ENCODE assay signal across 27 mouse cellular contexts in the genomic region with DNA sequence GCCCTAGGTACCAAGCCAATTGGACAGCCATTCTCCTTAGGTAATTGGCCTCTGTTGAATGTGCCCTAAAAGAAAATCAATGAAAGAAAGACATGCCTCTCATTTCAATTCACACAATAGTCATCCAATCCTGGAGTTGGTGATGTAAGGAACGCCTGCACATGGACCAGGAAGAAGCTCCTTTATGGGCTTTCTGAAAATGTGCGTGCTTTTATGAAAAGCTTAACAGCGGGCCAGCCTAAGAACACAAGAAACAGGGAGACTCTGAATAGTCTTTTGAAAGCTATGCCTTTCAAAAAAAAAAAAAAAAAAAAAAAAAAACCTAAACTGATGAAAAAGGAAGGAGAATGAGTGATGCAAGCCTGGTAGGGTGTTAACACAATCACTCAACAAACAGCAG.
"Had no signal": no experiment of that assay in that cellular context is flagged by ENCODE, and none has a peak within 500 bp of the region (broad histone marks: within the 10 kb centered on the region; RNA-seq: fewer than 3 reads in every experiment).

No protein-coding gene starts in this region.

- H3K9ac ChIP-seq: heart, embryonic 13.5 days; heart, embryonic 15.5 days; hindbrain, embryonic 13.5 days; hindbrain, embryonic 15.5 days; kidney, embryonic 15.5 days; limb, embryonic 13.5 days; limb, embryonic 15.5 days; liver, embryonic 12.5 days; liver, embryonic 14.5 days had no signal

- H3K4me2 ChIP-seq: heart, embryonic 11.5 days; heart, embryonic 13.5 days; heart, embryonic 15.5 days; hindbrain, embryonic 13.5 days; hindbrain, embryonic 15.5 days; kidney, embryonic 15.5 days; limb, embryonic 13.5 days; limb, embryonic 15.5 days; liver, embryonic 12.5 days had no signal

- H3K9me3 ChIP-seq: heart, embryonic 13.5 days; heart, embryonic 15.5 days; hindbrain, embryonic 13.5 days; hindbrain, embryonic 15.5 days; kidney, embryonic 15.5 days; limb, embryonic 13.5 days; limb, embryonic 15.5 days; liver, embryonic 12.5 days had no signal

- H3K4me3 ChIP-seq: heart, adult 2 months; heart, embryonic 13.5 days; heart, embryonic 15.5 days; hindbrain, embryonic 13.5 days; hindbrain, embryonic 15.5 days; kidney, embryonic 15.5 days; limb, embryonic 13.5 days; limb, embryonic 15.5 days; liver, embryonic 12.5 days had no signal

- H3K4me1 ChIP-seq: heart, embryonic 13.5 days; heart, embryonic 15.5 days; hindbrain, embryonic 13.5 days; hindbrain, embryonic 15.5 days; kidney, embryonic 15.5 days; limb, embryonic 13.5 days; limb, embryonic 15.5 days; liver, embryonic 12.5 days had no signal

- ATAC-seq: hindbrain, postnatal 0 days; intestine, embryonic 16.5 days; liver, embryonic 12.5 days had no signal

- H3K27me3 ChIP-seq: heart, embryonic 13.5 days; heart, embryonic 15.5 days; hindbrain, embryonic 13.5 days; hindbrain, embryonic 15.5 days; limb, embryonic 13.5 days; limb, embryonic 15.5 days; liver, embryonic 12.5 days had no signal

- H3K36me3 ChIP-seq: heart, embryonic 13.5 days; heart, embryonic 15.5 days; hindbrain, embryonic 13.5 days; hindbrain, embryonic 15.5 days; kidney, embryonic 15.5 days; limb, embryonic 13.5 days; limb, embryonic 15.5 days; liver, embryonic 12.5 days had no signal

- H3K27ac ChIP-seq: heart, adult 2 months; heart, embryonic 13.5 days; heart, embryonic 15.5 days; hindbrain, embryonic 13.5 days; hindbrain, embryonic 15.5 days; hindbrain, postnatal 0 days; kidney, embryonic 15.5 days; kidney, postnatal 0 days; limb, embryonic 13.5 days; limb, embryonic 15.5 days; liver, embryonic 12.5 days; liver, embryonic 14.5 days had no signal

- DNase-seq: gastrocnemius, postnatal 14 days; gastrocnemius, postnatal 36 days; heart, adult 11 months; heart, adult 2 months; heart, postnatal 14 days; heart, postnatal 36 days; kidney, adult 11 months; kidney, adult 2 months; kidney, adult 9 months; kidney, postnatal 14 days; kidney, postnatal 36 days; layer of hippocampus, adult 9-11 months; layer of hippocampus, postnatal 36 days; left cerebral cortex, postnatal 4 days had no signal
